Mouse (Mus musculus) cerebellum, adult 11 months (tissue): Measurements from ENCODE around the gene Odf3.
A peak's percentile ranks its signal among the peaks of the same experiment; 100 is the strongest.

ENCODE experiments used
- DNase-seq: peaks from one replicate; pipeline ENCODE4 v3.0.0; 2022

The Odf3 gene

GRCm38 (mm10) chr7:140847755-140848580 lies at the start of gene Odf3:
Gene Odf3, plus strand, starts transcription at chr7:140847805.
- no peak for DNase-seq

- DNase-seq, result no peak
These were observed 49.4 kb upstream of the Odf3 start for GRCm38 (mm10) chr7:140798212-140798611.

- no peak for DNase-seq
These were observed 45.0 kb upstream of the Odf3 start for GRCm38 (mm10) chr7:140802629-140803028.

GRCm38 (mm10) chr7:140805704-140806103 lies 41.9 kb upstream of the Odf3 start:
- no peak for DNase-seq

- no peak for DNase-seq
These were observed 37.1 kb upstream of the Odf3 start for GRCm38 (mm10) chr7:140810496-140810895.

GRCm38 (mm10) chr7:140811714-140812113 lies 35.9 kb upstream of the Odf3 start:
- DNase-seq, result no peak

GRCm38 (mm10) chr7:140812850-140813249 lies 34.8 kb upstream of the Odf3 start:
- no peak for DNase-seq

- no peak for DNase-seq
These were observed 27.4 kb upstream of the Odf3 start for GRCm38 (mm10) chr7:140820173-140820572.

GRCm38 (mm10) chr7:140821305-140821652 lies 26.3 kb upstream of the Odf3 start:
- peak; percentile 27 for DNase-seq

GRCm38 (mm10) chr7:140821653-140822329 lies 25.8 kb upstream of the Odf3 start, which contains the start of gene Zfp941:
Gene Zfp941, minus strand, starts transcription at chr7:140822178.
- DNase-seq, result peak; percentile 82

GRCm38 (mm10) chr7:140822731-140823130 lies 24.9 kb upstream of the Odf3 start:
- no peak for DNase-seq

GRCm38 (mm10) chr7:140828171-140828881 lies 19.3 kb upstream of the Odf3 start:
- peak; percentile 59 for DNase-seq

GRCm38 (mm10) chr7:140831447-140831846 lies 16.2 kb upstream of the Odf3 start:
- DNase-seq, result no peak

- DNase-seq, result no peak
These were observed 14.3 kb upstream of the Odf3 start for GRCm38 (mm10) chr7:140833341-140833740.

- DNase-seq, result no peak
These were observed 12.4 kb upstream of the Odf3 start, which contains the start of gene Urah for GRCm38 (mm10) chr7:140834968-140835757. Gene Urah, plus strand, starts transcription at chr7:140835018.

GRCm38 (mm10) chr7:140835758-140836087 lies 11.9 kb upstream of the Odf3 start:
- no peak for DNase-seq

GRCm38 (mm10) chr7:140836243-140837115 lies 11.1 kb upstream of the Odf3 start:
- no peak for DNase-seq

GRCm38 (mm10) chr7:140839556-140839955 lies 8.0 kb upstream of the Odf3 start:
- DNase-seq, result no peak

GRCm38 (mm10) chr7:140840750-140841735 lies 6.6 kb upstream of the Odf3 start:
- DNase-seq, result no peak

- DNase-seq, result no peak
These were observed 3.8 kb upstream of the Odf3 start for GRCm38 (mm10) chr7:140843806-140844205.
